Mouse (Mus musculus) fibroblast of lung, adult 2 months (primary cell): Measurements from ENCODE around the gene C2cd4b.

ENCODE experiments used
- DNase-seq: peaks from one replicate; pipeline ENCODE4 v3.0.0-alpha.2; 2011; ENCODE audit warnings: low read depth

Gene C2cd4b

GRCm38 (mm10) chr9:67771293-67771692 is 12.1 kb downstream of the C2cd4b start:
- DNase-seq: no peak

GRCm38 (mm10) chr9:67774201-67774600 is 15.0 kb downstream of the C2cd4b start:
- no peak for DNase-seq

- DNase-seq: no peak
Measured at GRCm38 (mm10) chr9:67778553-67778952, 19.3 kb downstream of the C2cd4b start.

GRCm38 (mm10) chr9:67782786-67783185 is 23.5 kb downstream of the C2cd4b start:
- DNase-seq: no peak

- DNase-seq: no peak
Measured at GRCm38 (mm10) chr9:67783464-67783863, 24.2 kb downstream of the C2cd4b start.

GRCm38 (mm10) chr9:67783925-67784324 is 24.7 kb downstream of the C2cd4b start:
- no peak for DNase-seq

GRCm38 (mm10) chr9:67786311-67786710 is 27.1 kb downstream of the C2cd4b start:
- DNase-seq: no peak

- no peak for DNase-seq
Measured at GRCm38 (mm10) chr9:67787671-67788070, 28.4 kb downstream of the C2cd4b start.

GRCm38 (mm10) chr9:67792405-67792804 is 33.2 kb downstream of the C2cd4b start:
- DNase-seq: no peak

- DNase-seq: no peak
Measured at GRCm38 (mm10) chr9:67793501-67793900, 34.3 kb downstream of the C2cd4b start.

GRCm38 (mm10) chr9:67794216-67794615 is 35.0 kb downstream of the C2cd4b start:
- DNase-seq: no peak

- DNase-seq: no peak
Measured at GRCm38 (mm10) chr9:67794668-67795067, 35.4 kb downstream of the C2cd4b start.

- no peak for DNase-seq
Measured at GRCm38 (mm10) chr9:67795205-67795675, 36.0 kb downstream of the C2cd4b start.

GRCm38 (mm10) chr9:67799078-67799819 is 40.0 kb downstream of the C2cd4b start:
- no peak for DNase-seq

- no peak for DNase-seq
Measured at GRCm38 (mm10) chr9:67802241-67802640, 43.0 kb downstream of the C2cd4b start.

GRCm38 (mm10) chr9:67807000-67807399 is 47.8 kb downstream of the C2cd4b start:
- DNase-seq: no peak

GRCm38 (mm10) chr9:67810527-67810926 is 51.3 kb downstream of the C2cd4b start:
- no peak for DNase-seq
